Mouse (Mus musculus) urinary bladder, postnatal 4 days (tissue): ENCODE measurements around the gene Csrnp3.

Experiments used
- DNase-seq, 2 experiments: peaks; one replicate each; pipeline ENCODE4 v3.0.0; 2021 to 2022; ENCODE audit warnings: low spot score in 2 of 2

Csrnp3 gene

GRCm38 (mm10) chr2:66018711-66019110, 173.1 kb downstream of the Csrnp3 start:
- no peak for DNase-seq

GRCm38 (mm10) chr2:66019235-66019634, 173.7 kb downstream of the Csrnp3 start:
- no peak for DNase-seq

- no peak for DNase-seq
Measured at GRCm38 (mm10) chr2:66023419-66023818, 177.9 kb downstream of the Csrnp3 start.

GRCm38 (mm10) chr2:66024837-66025236, 179.3 kb downstream of the Csrnp3 start:
- DNase-seq, result no peak

DNA sequence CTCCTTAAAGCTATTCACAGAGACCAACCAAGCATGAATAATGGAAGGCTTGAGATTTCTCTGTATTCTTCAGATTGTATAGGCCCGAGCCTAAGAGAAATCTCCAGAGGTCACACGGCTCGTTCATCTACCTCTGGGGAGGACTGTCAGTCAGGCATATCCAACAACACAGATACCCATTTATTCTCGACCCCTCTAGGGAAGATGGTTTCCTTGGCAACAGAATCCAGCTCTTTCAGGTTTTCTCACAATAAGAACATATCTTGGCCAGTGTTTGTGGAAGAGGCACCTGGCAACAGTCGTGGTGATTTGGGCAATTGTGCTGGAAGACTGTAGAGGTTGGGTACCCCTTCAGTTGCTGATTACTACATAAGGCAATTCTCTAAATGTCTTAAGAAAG, 183.2 kb downstream of the Csrnp3 start:
- DNase-seq, result no peak

GRCm38 (mm10) chr2:66034907-66035679, 189.5 kb downstream of the Csrnp3 start:
- no peak for DNase-seq

DNA sequence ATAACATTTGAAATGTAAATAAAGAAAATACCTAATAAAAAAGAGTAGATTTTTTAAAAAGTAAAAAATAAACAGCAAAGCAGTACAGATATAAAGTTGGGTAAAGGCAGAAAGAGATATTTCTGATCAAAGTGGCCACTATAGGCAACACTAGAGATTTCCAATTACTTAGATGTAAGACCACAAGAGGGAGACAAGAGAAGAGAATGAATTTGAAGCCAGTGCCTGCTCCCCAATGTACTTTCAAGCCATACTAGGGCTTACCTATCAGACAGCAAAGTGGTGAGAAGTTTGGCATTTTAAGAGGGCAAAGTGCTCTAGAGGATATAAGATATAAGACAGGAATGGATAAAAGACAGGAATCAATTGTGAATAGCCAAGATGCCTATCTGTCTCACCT, 195.0 kb downstream of the Csrnp3 start:
- DNase-seq, result no peak

GRCm38 (mm10) chr2:66041203-66041916, 195.8 kb downstream of the Csrnp3 start:
- DNase-seq, result no peak

GRCm38 (mm10) chr2:66041917-66042419, 196.4 kb downstream of the Csrnp3 start:
- DNase-seq, result no peak

GRCm38 (mm10) chr2:66043441-66044404, 198.2 kb downstream of the Csrnp3 start:
- no peak for DNase-seq

DNA sequence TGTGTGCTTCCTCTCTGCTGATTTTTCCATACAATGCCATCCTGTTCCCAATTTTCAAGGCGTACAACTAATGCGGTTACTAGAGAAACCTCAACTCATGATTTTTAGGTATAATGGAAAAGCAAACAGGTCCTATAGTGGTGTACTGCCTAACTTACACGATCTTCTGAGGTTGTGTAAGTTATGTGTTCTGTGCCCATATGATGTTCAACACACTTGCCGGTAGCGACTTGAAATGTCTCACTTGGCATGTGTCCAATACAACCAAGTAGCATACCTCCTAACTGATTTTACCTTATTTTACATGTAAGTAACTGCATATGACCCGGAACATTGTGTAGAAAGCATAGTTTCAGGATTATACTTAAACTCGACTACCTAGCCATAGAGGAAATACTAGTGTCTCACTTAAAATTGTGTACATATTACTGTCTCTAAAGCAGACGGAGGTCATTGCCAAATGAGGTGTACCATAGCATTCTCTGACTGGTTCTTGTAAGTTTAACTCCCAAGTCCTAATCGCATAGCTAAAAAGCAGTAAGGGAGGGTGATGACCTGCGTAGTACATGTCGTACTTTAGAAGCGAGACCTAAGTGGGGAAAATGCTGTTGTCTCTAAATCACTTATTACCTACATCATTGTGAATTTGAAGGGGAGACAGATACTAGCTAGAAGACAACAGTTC, 199.0 kb downstream of the Csrnp3 start:
- no peak for DNase-seq

DNA sequence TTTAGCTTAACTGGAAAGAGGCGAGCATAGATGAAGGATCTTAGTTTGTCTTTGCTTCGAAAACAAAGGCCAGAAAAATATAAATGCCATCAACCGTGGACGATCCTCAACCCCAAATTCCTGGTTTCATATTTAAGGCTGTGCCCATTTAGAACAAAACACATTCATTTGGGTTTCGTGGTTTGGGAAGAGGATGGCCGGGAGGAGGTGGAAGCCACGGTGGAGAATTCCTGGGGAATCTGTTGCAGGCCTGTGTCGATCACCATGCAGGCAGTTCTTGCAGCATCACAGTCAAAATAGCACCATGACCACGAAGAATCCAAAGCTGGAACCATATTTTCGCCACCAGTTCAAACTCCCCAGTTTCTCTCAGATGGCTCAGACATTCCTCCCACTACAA, 217.7 kb downstream of the Csrnp3 start:
- DNase-seq, result no peak

DNA sequence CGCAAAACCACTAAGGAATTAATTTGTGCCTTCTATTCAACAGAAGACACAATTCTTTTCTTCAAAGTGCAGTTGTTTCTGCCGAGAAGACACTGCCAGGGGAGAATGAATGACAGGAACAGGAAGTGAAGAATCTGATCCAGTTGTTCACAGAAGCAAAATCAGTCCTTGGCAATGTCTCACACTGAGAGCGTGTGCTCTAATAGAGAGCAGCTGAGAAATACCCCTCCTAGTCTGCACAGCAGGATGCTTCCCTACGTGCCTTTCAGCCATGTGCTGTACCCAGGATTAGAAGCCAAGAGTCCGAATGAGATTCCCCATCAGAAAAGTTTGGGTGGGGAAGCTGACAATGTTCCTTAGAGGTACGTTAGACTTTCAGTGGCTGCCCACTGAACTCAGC, 223.9 kb downstream of the Csrnp3 start:
- no peak for DNase-seq

GRCm38 (mm10) chr2:66080731-66081130, 235.2 kb downstream of the Csrnp3 start:
- no peak for DNase-seq
